Mouse (Mus musculus) small intestine, adult 2 months (tissue): Measurements from ENCODE around the gene Cog1.
A peak's percentile ranks its signal among the peaks of the same experiment; 100 is the strongest.

ENCODE experiments used
- CTCF ChIP-seq: fragments of 200-500 bp; IDR thresholded peaks from 2 replicates; pipeline ENCODE4 v1.5.1; 2012; ENCODE audit warnings: low read depth, mild to moderate bottlenecking, control low read depth, inconsistent platforms, low read length, moderate library complexity, mixed read lengths; ENCODE audit not compliant: insufficient replicate concordance, insufficient read length; ENCODE audit errors: extremely low read depth
- POLR2A ChIP-seq: fragments of 200-500 bp; IDR thresholded peaks from 2 replicates; pipeline ENCODE4 v1.6.1; 2012; ENCODE audit warnings: low read depth, mild to moderate bottlenecking, control low read depth, inconsistent platforms, low read length, moderate library complexity

DNA sequence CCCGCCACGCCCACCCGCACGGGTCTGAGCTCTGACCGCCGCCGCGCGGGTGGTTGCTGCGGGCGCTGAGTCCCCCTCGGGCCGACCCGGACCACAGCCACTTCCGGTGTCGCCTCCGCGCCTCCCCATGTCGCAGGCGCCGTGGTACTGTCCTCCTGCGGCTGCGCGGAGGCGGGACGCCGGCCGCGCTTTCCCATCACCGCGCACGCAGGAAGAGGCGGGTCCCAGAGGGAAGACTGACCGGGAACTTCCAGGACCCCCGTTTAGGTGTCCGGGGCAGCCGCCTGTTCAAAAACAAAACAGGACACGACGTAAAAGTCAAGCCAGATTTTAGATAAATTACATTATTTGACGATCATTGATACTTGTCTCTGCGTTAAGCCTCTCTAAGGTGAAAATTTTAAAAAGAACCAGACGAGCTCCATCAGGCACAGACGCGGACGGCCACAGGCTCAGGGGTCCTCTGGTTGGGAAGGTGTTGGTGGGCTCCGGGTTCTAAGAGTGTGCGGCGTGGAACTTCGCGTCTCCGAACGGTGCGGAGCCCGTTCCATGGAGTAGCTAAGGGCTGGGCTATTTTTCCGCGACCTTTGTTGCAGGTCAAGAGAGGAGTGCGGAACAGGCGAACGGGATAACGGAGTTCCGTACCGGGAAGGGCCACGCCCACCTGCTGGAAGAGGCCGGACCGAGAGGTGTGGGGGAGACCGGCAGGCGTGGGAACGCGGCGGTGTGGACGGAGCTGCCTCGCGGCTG is 35.2 kb downstream of the Cog1 start, which contains the start of the genes Fam104a and D11Wsu47e:
- TF ChIP-seq POLR2A (peak; percentile 66), CTCF (no peak)
